Mouse (Mus musculus) CH12.LX (cell line): ENCODE data around the gene Plekhg6.

Experiments
- POLR2A ChIP-seq: IDR thresholded peaks from 2 replicates; pipeline ENCODE4 v1.6.1; 2011; ENCODE audit warnings: low read depth, mild to moderate bottlenecking, improper control_type of control experiment, low read length
- ZNF384 ChIP-seq: IDR thresholded peaks from 2 replicates; pipeline ENCODE4 v1.6.1; 2012; ENCODE audit warnings: low read depth, low read length, improper control_type of control experiment, inconsistent platforms

DNA sequence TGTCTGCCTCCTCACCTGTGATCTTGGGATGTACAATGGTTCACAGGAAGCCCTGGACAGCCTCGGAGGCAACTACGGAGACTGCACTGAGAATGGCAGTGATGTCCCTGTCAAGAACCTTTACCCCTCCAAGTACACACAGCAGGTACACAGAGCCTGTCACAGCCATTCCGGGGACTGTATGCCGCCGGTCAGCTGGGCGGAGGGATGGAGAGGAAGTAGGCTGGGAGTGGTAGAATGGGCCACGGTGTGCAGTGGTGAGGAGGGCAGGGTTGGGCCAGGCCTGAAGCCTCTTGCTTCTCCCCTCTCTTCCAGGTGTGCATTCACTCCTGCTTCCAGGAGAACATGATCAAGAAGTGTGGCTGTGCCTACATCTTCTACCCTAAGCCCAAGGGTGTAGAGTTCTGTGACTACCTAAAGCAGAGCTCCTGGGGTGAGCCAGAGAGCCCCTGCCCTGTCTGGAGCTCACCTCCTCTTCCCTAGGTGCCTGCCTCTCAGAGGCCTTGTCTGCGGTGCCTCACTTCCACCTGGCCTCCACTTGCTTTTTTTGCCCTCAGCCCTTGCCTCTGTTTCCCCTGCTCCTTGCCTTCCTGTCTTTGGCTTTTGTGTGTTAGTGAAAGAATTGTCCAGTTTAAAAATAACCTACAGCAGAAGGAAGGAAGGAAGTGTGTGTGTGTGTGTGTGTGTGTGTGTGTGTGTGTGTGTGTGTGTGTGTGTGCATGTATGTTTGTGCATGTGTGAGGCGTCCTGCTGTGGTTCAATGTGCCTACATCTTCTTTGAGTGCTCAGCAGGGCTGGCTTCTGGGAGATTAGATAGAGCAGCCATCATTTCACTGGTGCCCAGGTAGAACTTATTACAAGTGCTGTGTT lies 41.6 kb downstream of the Plekhg6 start:
- TF ChIP-seq ZNF384, result no peak
- TF ChIP-seq POLR2A, result no peak
